In the genomic region with DNA sequence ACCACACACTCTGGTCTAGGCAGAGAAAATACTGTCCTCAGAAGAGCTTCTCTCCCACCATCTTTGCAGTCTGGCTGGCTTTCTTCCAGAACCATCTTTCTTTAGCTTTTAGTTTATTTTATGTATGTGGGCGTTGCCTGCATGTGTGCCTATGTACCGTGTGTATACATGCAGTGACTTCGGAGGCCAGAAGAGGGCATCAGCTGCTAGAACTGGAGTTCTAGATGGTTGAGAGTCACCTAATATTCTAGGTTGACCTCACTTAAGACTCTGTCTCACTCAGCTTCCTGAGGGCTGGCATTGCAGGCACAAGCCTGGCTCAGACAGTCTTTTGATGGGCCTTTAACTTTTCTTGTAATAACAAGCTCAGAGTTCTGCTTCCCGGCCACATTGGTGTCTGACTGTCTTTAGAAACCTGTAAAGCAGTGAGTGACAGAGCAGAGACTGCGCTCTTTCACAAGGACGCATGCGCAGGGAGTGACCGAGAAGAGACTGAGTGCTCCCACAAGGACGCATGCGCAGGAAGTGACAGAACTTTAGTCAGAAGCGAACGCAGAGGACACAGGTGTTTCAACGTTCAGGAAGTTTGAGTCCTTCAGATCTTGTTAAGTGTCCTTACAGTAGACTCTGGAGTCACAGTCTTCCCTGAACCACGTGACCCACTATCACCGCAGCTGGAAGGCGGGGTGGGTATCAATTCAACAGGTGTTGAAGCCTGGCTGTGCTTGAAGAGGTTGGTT, we compare ENCODE assay signal across 9 mouse cellular contexts.
A peak's percentile ranks its signal among the peaks of the same experiment; 100 is the strongest.
DNase-seq lines count a peak whose midpoint lies in the region; ATAC-seq and TF ChIP-seq lines count a peak whose summit lies in the region.
"Had no signal": no experiment of that assay in that cellular context is flagged by ENCODE, and none has a peak within 500 bp of the region (broad histone marks: within the 10 kb centered on the region; RNA-seq: fewer than 3 reads in every experiment).

No protein-coding gene starts in this region.

- no peak; the same call in 1 of the 2 replicates for TF ChIP-seq POLR2A in spleen, adult 2 months (IDR thresholded peaks at IDR 0.05; ENCODE audit: low read depth, low read length)

- H3K27ac ChIP-seq in forebrain, postnatal 0 days (ENCODE audit: low read depth, low read length): no peak overlapping the region
- no peak overlapping the region for H3K27ac ChIP-seq in forebrain, embryonic 11.5 days (ENCODE audit: low read depth, low read length)
- H3K27ac ChIP-seq in spleen, adult 2 months (ENCODE audit: insufficient read depth, low read length): peak overlapping the region; percentile 88
- no peak overlapping the region for H3K27ac ChIP-seq in kidney, embryonic 14.5 days (ENCODE audit: low read depth, low read length)
- H3K27ac ChIP-seq in forebrain, embryonic 13.5 days: no peak overlapping the region
- H3K27ac ChIP-seq: intestine, embryonic 15.5 days had no signal

- no peak for DNase-seq in forebrain, postnatal 0 days
- no peak for DNase-seq in forebrain, embryonic 11.5 days (ENCODE audit: low spot score)
- peak; percentile 99 for DNase-seq in induced T-regulatory cell, adult 2 months (ENCODE audit: low read depth)
- peak; percentile 57 to 76 for DNase-seq in spleen, adult 2 months (ENCODE audit: low read depth in 1 of 2, low spot score in 2 of 2)
- DNase-seq in urinary bladder, postnatal 10 days (ENCODE audit: low spot score): no peak

- H3K4me2 ChIP-seq in forebrain, postnatal 0 days (ENCODE audit: low read depth): no peak overlapping the region
- no peak overlapping the region for H3K4me2 ChIP-seq in forebrain, embryonic 11.5 days (ENCODE audit: low read depth, low read length, severe bottlenecking)
- no peak overlapping the region for H3K4me2 ChIP-seq in kidney, embryonic 14.5 days (replicated peaks; ENCODE audit: low read depth, low read length)
- no peak overlapping the region for H3K4me2 ChIP-seq in forebrain, embryonic 13.5 days
- H3K4me2 ChIP-seq: intestine, embryonic 15.5 days had no signal

- no peaks in the 10 kb centered on the region for H3K4me1 ChIP-seq in forebrain, postnatal 0 days (ENCODE audit: insufficient read depth)
- H3K4me1 ChIP-seq in forebrain, embryonic 11.5 days (replicated peaks; ENCODE audit: control insufficient read depth, insufficient read depth, low read length): no peaks in the 10 kb centered on the region
- no peaks in the 10 kb centered on the region; the same call in 1 of the 2 replicates for H3K4me1 ChIP-seq in spleen, adult 2 months (ENCODE audit: control insufficient read depth, insufficient read depth, insufficient read length)
- no peaks in the 10 kb centered on the region for H3K4me1 ChIP-seq in kidney, embryonic 14.5 days (ENCODE audit: control insufficient read depth, insufficient read depth, low read length)
- H3K4me1 ChIP-seq in forebrain, embryonic 13.5 days: no peaks in the 10 kb centered on the region
- H3K4me1 ChIP-seq: intestine, embryonic 15.5 days had no signal

- no peaks in the 10 kb centered on the region for H3K9me3 ChIP-seq in forebrain, postnatal 0 days (ENCODE audit: low read length)
- H3K9me3 ChIP-seq in forebrain, embryonic 11.5 days (ENCODE audit: control insufficient read depth, low read length): 0 out of 2 replicates have a peak, but pooled peaks cover 3% of the 10 kb centered on the region
- peaks cover 5% of the 10 kb centered on the region for H3K9me3 ChIP-seq in kidney, embryonic 14.5 days (ENCODE audit: control insufficient read depth, low read length)
- H3K9me3 ChIP-seq in forebrain, embryonic 13.5 days (replicated peaks): 0 out of 2 replicates have a peak, but pooled peaks cover 3% of the 10 kb centered on the region
- H3K9me3 ChIP-seq: intestine, embryonic 15.5 days had no signal

- 91% methylated on average over 16 of the region's 16 CpGs for WGBS in forebrain, postnatal 0 days
- WGBS in forebrain, embryonic 11.5 days: 89% methylated on average over 16 of the region's 16 CpGs
- 67% methylated on average over 16 of the region's 16 CpGs for WGBS in spleen, adult 2 months
- WGBS in kidney, embryonic 14.5 days: 92% methylated on average over 16 of the region's 16 CpGs
- 94% methylated on average over 16 of the region's 16 CpGs for WGBS in forebrain, embryonic 13.5 days

- no peaks in the 10 kb centered on the region for H3K27me3 ChIP-seq in forebrain, postnatal 0 days (ENCODE audit: insufficient read depth, low read length)
- no peaks in the 10 kb centered on the region for H3K27me3 ChIP-seq in forebrain, embryonic 11.5 days (ENCODE audit: control insufficient read depth, insufficient read depth, low read length)
- no peaks in the 10 kb centered on the region for H3K27me3 ChIP-seq in spleen, adult 2 months (ENCODE audit: control insufficient read depth, insufficient read depth, low read length)
- H3K27me3 ChIP-seq in kidney, embryonic 14.5 days (ENCODE audit: control insufficient read depth, insufficient read depth, low read length): no peaks in the 10 kb centered on the region
- no peaks in the 10 kb centered on the region for H3K27me3 ChIP-seq in forebrain, embryonic 13.5 days
- H3K27me3 ChIP-seq: intestine, embryonic 15.5 days had no signal

- no peak overlapping the region for H3K9ac ChIP-seq in forebrain, postnatal 0 days
- no peak overlapping the region for H3K9ac ChIP-seq in forebrain, embryonic 11.5 days (ENCODE audit: low read length)
- no peak overlapping the region for H3K9ac ChIP-seq in kidney, embryonic 14.5 days (ENCODE audit: low read depth, low read length)
- no peak overlapping the region for H3K9ac ChIP-seq in forebrain, embryonic 13.5 days
- H3K9ac ChIP-seq: intestine, embryonic 15.5 days had no signal

- no peak overlapping the region for H3K4me3 ChIP-seq in forebrain, postnatal 0 days (ENCODE audit: low read depth, low read length)
- H3K4me3 ChIP-seq in forebrain, embryonic 11.5 days (ENCODE audit: low read depth, low read length): no peak overlapping the region
- H3K4me3 ChIP-seq in spleen, adult 2 months (ENCODE audit: extremely low read depth, insufficient read depth, insufficient read length): peak overlapping the region; percentile 21
- H3K4me3 ChIP-seq in kidney, embryonic 14.5 days (ENCODE audit: low read length): no peak overlapping the region
- no peak overlapping the region for H3K4me3 ChIP-seq in forebrain, embryonic 13.5 days
- H3K4me3 ChIP-seq: intestine, embryonic 15.5 days had no signal

- ATAC-seq in forebrain, postnatal 0 days: peak; percentile 34; the same call in 1 of the 2 replicates
- ATAC-seq in forebrain, embryonic 11.5 days (replicated peaks; ENCODE audit: low FRiP score): no peak
- peak; percentile 70 for ATAC-seq in CD4-positive, CD25-positive, alpha-beta regulatory T cell, adult 4 months
- ATAC-seq in kidney, embryonic 14.5 days (ENCODE audit: low FRiP score, low TSS enrichment): no peak
- ATAC-seq in forebrain, embryonic 13.5 days: no peak
- ATAC-seq: intestine, embryonic 15.5 days had no signal

- no peaks in the 10 kb centered on the region for H3K36me3 ChIP-seq in forebrain, postnatal 0 days (ENCODE audit: insufficient read depth)
- H3K36me3 ChIP-seq in forebrain, embryonic 11.5 days (ENCODE audit: control insufficient read depth, insufficient read depth, low read length): no peaks in the 10 kb centered on the region
- no peaks in the 10 kb centered on the region for H3K36me3 ChIP-seq in spleen, adult 2 months (ENCODE audit: control insufficient read depth, insufficient read depth, low read length)
- H3K36me3 ChIP-seq in kidney, embryonic 14.5 days (ENCODE audit: control insufficient read depth, insufficient read depth, low read length): no peaks in the 10 kb centered on the region
- H3K36me3 ChIP-seq in forebrain, embryonic 13.5 days (ENCODE audit: poor library complexity, severe bottlenecking): no peaks in the 10 kb centered on the region
- H3K36me3 ChIP-seq: intestine, embryonic 15.5 days had no signal

- 0 out of 2 replicates have a peak, but pooled peaks have one; percentile 30 for TF ChIP-seq CTCF in forebrain, postnatal 0 days (IDR thresholded peaks at IDR 0.05; ENCODE audit: low read depth)
- no peak for TF ChIP-seq CTCF in spleen, adult 2 months (IDR thresholded peaks at IDR 0.05; ENCODE audit: extremely low read depth, insufficient read depth, insufficient read length, insufficient replicate concordance)

Comparison
In these comparisons a context has a peak if more than half of its experiments do, and no peak if none do; other contexts are left out.
1. ATAC-seq: peak in forebrain, postnatal 0 days (single experiment) and CD4-positive, CD25-positive, alpha-beta regulatory T cell, adult 4 months (single experiment); none in forebrain, embryonic 11.5 days (single experiment), kidney, embryonic 14.5 days (single experiment) and forebrain, embryonic 13.5 days (single experiment).
2. DNase-seq: peak in induced T-regulatory cell, adult 2 months (single experiment) and spleen, adult 2 months (2 of 2); none in forebrain, postnatal 0 days (single experiment), forebrain, embryonic 11.5 days (single experiment) and urinary bladder, postnatal 10 days (single experiment).